In the genomic region with DNA sequence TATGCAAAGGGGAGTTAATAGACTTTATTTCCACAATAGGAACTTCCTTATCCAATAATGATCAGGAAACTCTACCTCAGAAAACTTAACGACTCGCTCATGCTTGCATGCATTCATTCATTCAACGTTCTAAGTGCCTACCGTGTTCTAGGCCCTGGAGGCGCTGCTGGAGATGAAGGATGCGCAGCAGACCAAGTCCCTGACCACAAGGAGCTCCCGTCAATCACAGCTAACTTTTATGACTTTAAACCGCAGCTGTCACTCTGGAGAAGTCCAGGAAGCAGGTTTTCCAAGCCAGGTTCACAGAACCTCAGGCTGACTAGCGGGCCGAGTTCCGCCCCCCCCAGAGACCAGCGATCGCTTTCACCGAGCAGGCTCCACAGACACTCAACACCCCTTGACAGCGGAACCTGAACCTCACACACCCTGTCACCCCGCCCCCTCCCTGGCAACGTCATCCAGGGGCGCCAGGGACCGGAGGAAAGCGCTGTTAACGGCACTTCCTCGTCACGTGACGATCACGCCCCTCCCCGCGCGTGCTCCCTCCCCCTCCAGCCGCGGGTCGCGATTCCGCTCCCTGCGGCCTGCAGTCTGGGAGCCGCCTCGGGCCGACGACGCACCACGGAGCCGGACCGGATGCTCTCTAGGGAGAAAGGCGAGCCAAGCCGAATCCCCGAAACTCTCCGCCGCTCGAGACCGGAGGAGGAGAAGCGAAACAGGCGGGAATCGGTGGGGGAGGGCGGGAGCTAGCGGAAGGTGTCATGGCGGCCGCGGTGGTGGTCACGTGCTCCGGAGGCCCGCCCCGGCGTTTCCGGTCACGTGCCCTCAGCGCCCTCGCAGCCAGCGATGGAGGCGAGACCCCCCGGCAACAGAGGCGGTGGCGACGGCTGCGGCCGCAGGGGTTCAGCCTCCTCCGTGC, we compare ENCODE assay signal across 8 mouse cellular contexts. TPM values are rescaled to one million over a fixed set of nuclear protein-coding genes. Genes with fewer than 3 reads are reported as not detected.
A peak's percentile ranks its signal among the peaks of the same experiment; 100 is the strongest.
DNase-seq lines count a peak whose midpoint lies in the region; ATAC-seq lines count a peak whose summit lies in the region.

A gene (minus strand): TSS at position 778 of the 919 bp plus-strand sequence.
A gene (plus strand): TSS at position 817 of the 919 bp plus-strand sequence.

- peak; percentile 97 for ATAC-seq in heart, embryonic 14.5 days (ENCODE audit: insufficient number of reproducible peaks, insufficient read depth, low FRiP score, low read depth)
- ATAC-seq in liver, embryonic 13.5 days (ENCODE audit: low read depth): peak; percentile 96
- peak; percentile 97 for ATAC-seq in stomach, embryonic 16.5 days (ENCODE audit: insufficient read depth, low FRiP score)

- H3K4me1 ChIP-seq in brown adipose tissue, adult 24 weeks (ENCODE audit: control insufficient read depth, insufficient read depth, insufficient read length, low read length): peaks cover 6% of the 10 kb centered on the region; the same call in 1 of the 2 replicates
- H3K4me1 ChIP-seq in heart, embryonic 14.5 days (ENCODE audit: control insufficient read depth in 2 of 2, insufficient read depth in 2 of 2, low read length in 2 of 2): peaks cover 4 to 17% of the 10 kb centered on the region in 2 experiments
- H3K4me1 ChIP-seq in liver, embryonic 13.5 days (replicated peaks): peaks cover 49% of the 10 kb centered on the region
- H3K4me1 ChIP-seq in stomach, embryonic 16.5 days (ENCODE audit: control insufficient read depth, insufficient read depth, low read length): peaks cover 18% of the 10 kb centered on the region

- H3K27me3 ChIP-seq in heart, embryonic 14.5 days (ENCODE audit: control insufficient read depth, insufficient read depth, low read length): no peaks in the 10 kb centered on the region
- no peaks in the 10 kb centered on the region for H3K27me3 ChIP-seq in liver, embryonic 13.5 days
- H3K27me3 ChIP-seq in stomach, embryonic 16.5 days (ENCODE audit: control insufficient read depth, insufficient read depth, low read length): no peaks in the 10 kb centered on the region

- H3K36me3 ChIP-seq in heart, embryonic 14.5 days (ENCODE audit: control insufficient read depth, insufficient read depth, low read length): peaks cover 26% of the 10 kb centered on the region
- peaks cover 25% of the 10 kb centered on the region for H3K36me3 ChIP-seq in liver, embryonic 13.5 days
- no peaks in the 10 kb centered on the region; the same call in 1 of the 2 replicates for H3K36me3 ChIP-seq in stomach, embryonic 16.5 days (ENCODE audit: control insufficient read depth, insufficient read depth, low read length)

- no peaks in the 10 kb centered on the region for H3K9me3 ChIP-seq in heart, embryonic 14.5 days (ENCODE audit: control insufficient read depth, low read length)
- no peaks in the 10 kb centered on the region for H3K9me3 ChIP-seq in liver, embryonic 13.5 days (replicated peaks)
- no peaks in the 10 kb centered on the region for H3K9me3 ChIP-seq in stomach, embryonic 16.5 days (replicated peaks; ENCODE audit: control insufficient read depth, low read length)

- H3K4me3 ChIP-seq in brown adipose tissue, adult 24 weeks (ENCODE audit: insufficient read depth, low read depth, low read length): peak within 1 kb of the TSS; percentile 90
- peak within 1 kb of the TSS; percentile 65 to 98 for H3K4me3 ChIP-seq in heart, embryonic 14.5 days (ENCODE audit: control insufficient read depth in 1 of 2, insufficient read depth in 1 of 2, low read depth in 1 of 2, low read length in 2 of 2)
- H3K4me3 ChIP-seq in liver, embryonic 13.5 days (replicated peaks): peak within 1 kb of the TSS; percentile 89
- peak within 1 kb of the TSS; percentile 86 for H3K4me3 ChIP-seq in stomach, embryonic 16.5 days (replicated peaks; ENCODE audit: low read length)

- peak within 1 kb of the TSS; percentile 99 for H3K27ac ChIP-seq in brown adipose tissue, adult 24 weeks (replicated peaks; ENCODE audit: low read depth, low read length)
- peak within 1 kb of the TSS; percentile 76 to 91 for H3K27ac ChIP-seq in heart, embryonic 14.5 days (replicated peaks in 1 of 2; ENCODE audit: control insufficient read depth in 1 of 2, insufficient read depth in 1 of 2, low read depth in 2 of 2, low read length in 2 of 2)
- H3K27ac ChIP-seq in liver, embryonic 13.5 days: peak within 1 kb of the TSS; percentile 83
- peak within 1 kb of the TSS; percentile 91 for H3K27ac ChIP-seq in stomach, embryonic 16.5 days (ENCODE audit: low read length)

- H3K4me2 ChIP-seq in heart, embryonic 14.5 days (ENCODE audit: low read length): peak within 1 kb of the TSS; percentile 99
- peak within 1 kb of the TSS; percentile 91 for H3K4me2 ChIP-seq in liver, embryonic 13.5 days
- H3K4me2 ChIP-seq in stomach, embryonic 16.5 days (ENCODE audit: low read depth, low read length): peak within 1 kb of the TSS; percentile 90

- WGBS in heart, embryonic 14.5 days: under 1% methylated on average over 73 of the region's 75 CpGs
- under 1% methylated on average over 72 of the region's 75 CpGs for WGBS in liver, embryonic 13.5 days (ENCODE audit: insufficient replicate concordance)
- under 1% methylated on average over 75 of the region's 75 CpGs for WGBS in stomach, embryonic 16.5 days

- DNase-seq in CD4-positive, CD25-positive, alpha-beta regulatory T cell, adult 2 months (ENCODE audit: low read depth, low spot score): peak; percentile 99
- peak; percentile 78 for DNase-seq in fibroblast of lung, adult 2 months (ENCODE audit: low read depth)
- peak; percentile 98 for DNase-seq in kidney, postnatal 14 days
- peak; percentile 96 for DNase-seq in liver, embryonic 13.5 days
- peak; percentile 99 for DNase-seq in neural tube, embryonic 10.5 days (ENCODE audit: extremely low spot score, low spot score)

- peak within 1 kb of the TSS; percentile 94 for H3K9ac ChIP-seq in heart, embryonic 14.5 days (ENCODE audit: low read length)
- peak within 1 kb of the TSS; percentile 88 for H3K9ac ChIP-seq in liver, embryonic 13.5 days
- peak within 1 kb of the TSS; percentile 93 for H3K9ac ChIP-seq in stomach, embryonic 16.5 days (ENCODE audit: low read length)

RNA-seq across cellular contexts. Expression of the first gene that starts in this region (rescaled TPM):
- 11.9 and 13.5 TPM in 2 replicates for polyA plus RNA-seq in brown adipose tissue, adult 24 weeks (2012; ENCODE audit: insufficient read depth, insufficient read length, missing spikeins)
- 10.0 and 11.3 TPM in 2 replicates for polyA plus RNA-seq in heart, embryonic 14.5 days (2014; fragmentation: Nextera tagmentation; extraction: Ambion mirVana)
- 5.8 and 8.2 TPM in 2 replicates for polyA plus RNA-seq in liver, embryonic 13.5 days (2015; fragmentation: Nextera tagmentation; extraction: Ambion mirVana)
- polyA plus RNA-seq in stomach, embryonic 16.5 days (2015; fragmentation: Nextera tagmentation; extraction: Ambion mirVana): 20.5 and 23.4 TPM in 2 replicates

RNA-seq across cellular contexts. Expression of the second gene that starts in this region (rescaled TPM):
- 17.6 and 24.3 TPM in 2 replicates for polyA plus RNA-seq in brown adipose tissue, adult 24 weeks (2012; ENCODE audit: insufficient read depth, insufficient read length, missing spikeins)
- polyA plus RNA-seq in heart, embryonic 14.5 days (2014; fragmentation: Nextera tagmentation; extraction: Ambion mirVana): 27.9 and 29.8 TPM in 2 replicates
- polyA plus RNA-seq in liver, embryonic 13.5 days (2015; fragmentation: Nextera tagmentation; extraction: Ambion mirVana): 42.2 and 53.1 TPM in 2 replicates
- 50.0 and 51.6 TPM in 2 replicates for polyA plus RNA-seq in stomach, embryonic 16.5 days (2015; fragmentation: Nextera tagmentation; extraction: Ambion mirVana)

Comparison
In these comparisons a context has a peak if more than half of its experiments do, and no peak if none do; other contexts are left out.
1. Peak in every context shown above with its lines: DNase-seq, ATAC-seq, H3K4me3 ChIP-seq and H3K27ac ChIP-seq.